In the genomic region with DNA sequence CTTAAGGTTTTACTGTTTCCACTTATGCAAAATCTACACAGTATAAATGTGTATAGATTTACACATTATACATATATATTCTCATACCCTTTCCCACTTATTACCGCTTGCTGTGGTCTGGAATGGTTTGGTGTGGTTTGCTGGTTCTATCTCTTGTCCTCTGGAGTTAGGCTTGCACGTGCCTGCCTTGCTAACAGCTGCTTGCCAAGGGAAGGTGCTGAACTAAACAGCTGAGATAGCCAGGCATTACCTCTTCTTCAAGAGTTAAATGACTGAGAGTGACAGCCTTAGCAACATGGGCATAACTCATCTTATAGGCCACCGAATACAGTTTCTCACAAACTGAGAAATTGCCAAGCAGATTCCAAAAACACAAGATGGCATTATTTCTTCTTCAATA, we compare ENCODE assay signal across 19 mouse cellular contexts.
A peak's percentile ranks its signal among the peaks of the same experiment; 100 is the strongest.
DNase-seq lines count a peak whose midpoint lies in the region; ATAC-seq and TF ChIP-seq lines count a peak whose summit lies in the region.
"Had no signal": no experiment of that assay in that cellular context is flagged by ENCODE, and none has a peak within 500 bp of the region (broad histone marks: within the 10 kb centered on the region; RNA-seq: fewer than 3 reads in every experiment).

No protein-coding gene starts in this region.

- H3ac ChIP-seq in myocyte (ENCODE audit: control insufficient read depth, insufficient read length) = no peak overlapping the region

- DNase-seq in heart, postnatal 0 days (ENCODE audit: low spot score) = no peak
- DNase-seq in testis, postnatal 14 days (ENCODE audit: low spot score) = no peak
- DNase-seq: adrenal gland, adult 2 months; adrenal gland, adult 8-10 months; adrenal gland, postnatal 10 days; adrenal gland, postnatal 14 days; adrenal gland, postnatal 25 days; adrenal gland, postnatal 36 days; B cell, adult 2 months; cerebellum, adult 11 months; cerebellum, adult 11-12 months; cerebellum, adult 18-20 months had no signal

- ATAC-seq in heart, postnatal 0 days (ENCODE audit: insufficient read depth, low read depth) = peak; percentile 54
- ATAC-seq in heart, embryonic 12.5 days (ENCODE audit: insufficient number of reproducible peaks, low FRiP score) = no peak
- ATAC-seq: activated CD4-positive, CD25-positive, alpha-beta regulatory T cell, adult 4 months; CD4-positive, CD25-positive, alpha-beta regulatory T cell, adult 4 months; Patski had no signal

- peaks cover 14% of the 10 kb centered on the region for H3K4me1 ChIP-seq in heart, postnatal 0 days (ENCODE audit: control insufficient read depth, insufficient read depth)
- H3K4me1 ChIP-seq in heart, embryonic 12.5 days (replicated peaks) = peaks cover 35% of the 10 kb centered on the region

- TF ChIP-seq EP300 in heart, postnatal 0 days (IDR thresholded peaks at IDR 0.05; ENCODE audit: low read depth) = no peak

- no peak overlapping the region; the same call in 1 of the 2 replicates for H3K27ac ChIP-seq in heart, postnatal 0 days (ENCODE audit: low read depth)
- no peak overlapping the region for H3K27ac ChIP-seq in heart, embryonic 12.5 days (ENCODE audit: poor library complexity, severe bottlenecking)

- H3K9ac ChIP-seq in heart, postnatal 0 days (replicated peaks; ENCODE audit: low read depth, low read length) = no peak overlapping the region
- H3K9ac ChIP-seq in heart, embryonic 12.5 days = no peak overlapping the region

- H3K4me3 ChIP-seq in heart, postnatal 0 days (ENCODE audit: low read depth, low read length) = no peak overlapping the region
- no peak overlapping the region for H3K4me3 ChIP-seq in heart, embryonic 12.5 days
- H3K4me3 ChIP-seq in myocyte = no peak overlapping the region

- TF ChIP-seq POLR2A in myocyte (IDR thresholded peaks at IDR 0.05; ENCODE audit: insufficient read length, low read depth) = no peak

- no peaks in the 10 kb centered on the region for H3K27me3 ChIP-seq in heart, postnatal 0 days (ENCODE audit: control insufficient read depth, insufficient read depth, low read length)
- no peaks in the 10 kb centered on the region for H3K27me3 ChIP-seq in heart, embryonic 12.5 days (replicated peaks)
- no peaks in the 10 kb centered on the region for H3K27me3 ChIP-seq in myocyte (ENCODE audit: control insufficient read depth, insufficient read depth, insufficient read length)
- H3K27me3 ChIP-seq: CH12.LX had no signal

- H3K4me2 ChIP-seq in heart, postnatal 0 days (ENCODE audit: low read depth, low read length) = no peak overlapping the region
- no peak overlapping the region for H3K4me2 ChIP-seq in heart, embryonic 12.5 days
- no peak overlapping the region for H3K4me2 ChIP-seq in myocyte (ENCODE audit: low read depth)

- H3K79me2 ChIP-seq in myocyte (ENCODE audit: control insufficient read depth, insufficient read depth) = no peaks in the 10 kb centered on the region

- H3K9me3 ChIP-seq in heart, postnatal 0 days (replicated peaks; ENCODE audit: control insufficient read depth, low read length) = no peaks in the 10 kb centered on the region
- no peaks in the 10 kb centered on the region for H3K9me3 ChIP-seq in heart, embryonic 12.5 days (replicated peaks)

- TF ChIP-seq CTCF in heart, postnatal 0 days (IDR thresholded peaks at IDR 0.05; ENCODE audit: low read depth) = no peak

- WGBS in heart, postnatal 0 days = 62% methylated on average over 3 of the region's 3 CpGs
- 76% methylated on average over 3 of the region's 3 CpGs for WGBS in heart, embryonic 12.5 days

- no peaks in the 10 kb centered on the region for H3K36me3 ChIP-seq in heart, postnatal 0 days (replicated peaks; ENCODE audit: control insufficient read depth, insufficient read depth, low read length)
- no peaks in the 10 kb centered on the region for H3K36me3 ChIP-seq in heart, embryonic 12.5 days
- no peaks in the 10 kb centered on the region for H3K36me3 ChIP-seq in myocyte (ENCODE audit: control insufficient read depth, insufficient read depth)
- H3K36me3 ChIP-seq: G1E had no signal

TF ChIP-seq in myocyte, 11 proteins besides CTCF, POLR2A, EP300 and RAD21:
- TF ChIP-seq REST (IDR thresholded peaks at IDR 0.05; ENCODE audit: insufficient read depth, insufficient read length) (no peak), E2F4 (IDR thresholded peaks at IDR 0.05; ENCODE audit: insufficient read depth) (no peak), USF1 (IDR thresholded peaks at IDR 0.05; ENCODE audit: low read depth) (no peak), MYOG (IDR thresholded peaks at IDR 0.05; ENCODE audit: control insufficient read depth in 1 of 3, insufficient read depth in 1 of 3, insufficient read length in 2 of 3, low read depth in 2 of 3) (peak in 2 of 3 experiments; percentile 33 to 86), TCF12 (IDR thresholded peaks at IDR 0.05; ENCODE audit: insufficient read depth, poor library complexity, severe bottlenecking) (peak; percentile 15), TCF3 (IDR thresholded peaks at IDR 0.05; ENCODE audit: insufficient read length, low read depth) (no peak), POLR2AphosphoS2 (IDR thresholded peaks at IDR 0.05; ENCODE audit: insufficient read length, low read depth) (no peak), MAX (IDR thresholded peaks at IDR 0.05; ENCODE audit: low read depth) (no peak), CEBPB (IDR thresholded peaks at IDR 0.05; ENCODE audit: insufficient read depth, poor library complexity, severe bottlenecking) (no peak), SRF (IDR thresholded peaks at IDR 0.05; ENCODE audit: control insufficient read depth, insufficient read length, low read depth) (no peak), MYOD1 (IDR thresholded peaks at IDR 0.05; ENCODE audit: control insufficient read depth in 1 of 3, insufficient read length in 2 of 3, low read depth in 2 of 3) (peak; percentile 6 to 82 (median 76))
TF ChIP-seq in myocyte: peak in this region for 3.
